Mouse (Mus musculus) forebrain, postnatal 0 days (tissue): ENCODE measurements around the gene Cnst. TPM values are rescaled to one million over a fixed set of nuclear protein-coding genes. Genes with fewer than 3 reads are reported as not detected.
A peak's percentile ranks its signal among the peaks of the same experiment; 100 is the strongest.

Source experiments
- ATAC-seq: fragments of 200-750 bp; cut with Nextera tagmentation; 2 replicates; pipeline ENCODE4 v1.8.0; 2017; ENCODE audit warnings: mild to moderate bottlenecking, moderate library complexity
- DNase-seq: peaks from one replicate; pipeline ENCODE4 v3.0.0-alpha.2; 2015
- H3K27ac ChIP-seq: fragments of 300-500 bp; sonication (generic); 2 replicates; pipeline ENCODE4 v1.5.1; 2014; ENCODE audit warnings: low read depth, mild to moderate bottlenecking, antibody characterized with exemption, low read length, moderate library complexity, mixed read lengths
- H3K27me3 ChIP-seq: fragments of 300-500 bp; sonication (generic); 2 replicates; pipeline ENCODE4 v1.6.1; 2014; ENCODE audit warnings: mild to moderate bottlenecking, low read length, mixed read lengths; ENCODE audit not compliant: insufficient read depth
- H3K36me3 ChIP-seq: fragments of 300-500 bp; sonication (generic); 2 replicates; pipeline ENCODE4 v1.6.1; 2014; ENCODE audit warnings: mild to moderate bottlenecking, moderate library complexity; ENCODE audit not compliant: insufficient read depth
- H3K4me1 ChIP-seq: fragments of 300-500 bp; sonication (generic); 2 replicates; pipeline ENCODE4 v1.6.1; 2014; ENCODE audit warnings: antibody characterized with exemption; ENCODE audit not compliant: insufficient read depth
- H3K4me2 ChIP-seq: fragments of 300-500 bp; sonication (generic); 2 replicates; pipeline ENCODE4 v1.6.1; 2014; ENCODE audit warnings: low read depth, mild to moderate bottlenecking, moderate library complexity
- H3K4me3 ChIP-seq: fragments of 300-500 bp; sonication (generic); 2 replicates; pipeline ENCODE4 v1.5.1; 2014; ENCODE audit warnings: low read depth, low read length, mixed read lengths
- H3K9ac ChIP-seq: fragments of 300-500 bp; sonication (generic); 2 replicates; pipeline ENCODE4 v1.6.1; 2014; ENCODE audit warnings: mild to moderate bottlenecking
- H3K9me3 ChIP-seq: fragments of 300-500 bp; sonication (generic); 2 replicates; pipeline ENCODE4 v1.6.1; 2016; ENCODE audit warnings: low read length
- CTCF ChIP-seq: sonication (generic); IDR thresholded peaks from 2 replicates; pipeline ENCODE4 v1.5.1; 2016; ENCODE audit warnings: antibody characterized with exemption, control low read depth, low read depth
- WGBS: fragments of 180-500 bp; shearing (Covaris S2); extraction: QIAGEN DNeasy Blood & Tissue Kit; methylation state at CpG from one replicate; pipeline ENCODE4 v1.1.7; 2014; 5-methylcytosine and 5-hydroxymethylcytosine counted together
- polyA plus RNA-seq: library from polyadenylated mRNA; unstranded; fragments of >200 nt; fragmentation: Nextera tagmentation; extraction: Ambion mirVana; gene quantifications from 2 replicates; pipeline ENCODE4 v1.2.1, GENCODE M21; 2015
- total RNA-seq: library from RNA; depleted of rRNA; stranded (reverse); fragments of >200 nt; gene quantifications from 2 replicates; pipeline ENCODE4 v1.2.3, GENCODE M21; 2014

Gene Cnst
- total and polyA plus RNA-seq, 2 experiments from 2014 or later = 12.8 to 28.5 TPM

DNA sequence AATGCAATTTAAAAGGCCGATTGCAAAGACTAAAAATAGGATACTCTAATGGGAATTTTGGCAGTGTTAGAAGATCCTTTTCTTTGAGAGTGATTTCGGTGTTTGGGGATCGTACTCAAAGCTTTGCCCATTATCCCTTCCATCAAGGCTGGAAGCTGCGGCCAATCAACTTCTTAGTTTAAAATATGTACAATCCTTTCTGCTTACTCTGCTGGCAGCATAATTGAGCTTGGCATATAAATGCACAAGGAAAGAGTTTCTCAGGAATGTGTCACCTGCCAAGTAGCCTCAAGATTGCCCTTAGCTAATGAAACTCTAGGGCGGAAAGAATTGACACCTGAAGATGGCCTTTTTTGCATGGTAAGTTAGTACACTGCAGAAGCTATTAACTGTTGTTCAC, 1.0 kb downstream of the Cnst start:
- Histone ChIP-seq H3K27me3 (no peaks in the 10 kb centered on the region), H3K9me3 (no peaks in the 10 kb centered on the region), H3K4me3 (peak overlapping the region; percentile 76), H3K36me3 (0 out of 2 replicates have a peak, but pooled peaks cover 6% of the 10 kb centered on the region), H3K4me1 (peaks cover 17% of the 10 kb centered on the region), H3K27ac (peak overlapping the region; percentile 95; the same call in 1 of the 2 replicates), H3K9ac (peak overlapping the region; percentile 80), H3K4me2 (peak overlapping the region; percentile 57)
- no peak for DNase-seq
- no peak for TF ChIP-seq CTCF
- WGBS = 4% methylated on average over 5 of the region's 5 CpGs
- ATAC-seq = no peak

DNA sequence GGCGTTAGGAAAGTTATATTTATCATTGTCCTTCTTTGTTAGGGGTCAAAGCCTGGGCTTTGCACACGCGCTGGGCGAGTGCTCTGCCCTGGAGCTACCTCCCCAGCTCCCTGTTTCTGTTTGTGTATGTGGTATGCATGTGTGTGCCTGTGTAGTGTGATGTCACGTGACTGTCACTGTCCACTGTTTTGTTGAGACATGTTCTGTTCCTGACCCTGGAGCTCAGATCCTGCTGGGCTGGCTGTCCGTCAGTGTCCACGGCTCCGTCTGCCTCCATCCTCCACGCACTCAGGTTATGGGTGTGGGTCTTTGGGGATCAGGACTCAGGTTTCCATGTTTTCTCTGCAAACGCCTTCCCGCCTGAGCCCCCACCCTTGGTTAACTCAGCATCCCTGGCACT, 2.0 kb downstream of the Cnst start:
- H3K27ac ChIP-seq = no peak overlapping the region
- H3K36me3 ChIP-seq = 0 out of 2 replicates have a peak, but pooled peaks cover 4% of the 10 kb centered on the region
- no peak overlapping the region for H3K4me3 ChIP-seq
- no peaks in the 10 kb centered on the region for H3K9me3 ChIP-seq
- H3K27me3 ChIP-seq = no peaks in the 10 kb centered on the region
- no peak overlapping the region for H3K4me2 ChIP-seq
- ATAC-seq = no peak
- TF ChIP-seq CTCF = no peak
- DNase-seq = no peak
- peaks cover 17% of the 10 kb centered on the region for H3K4me1 ChIP-seq
- no peak overlapping the region for H3K9ac ChIP-seq
- 80% methylated on average over 11 of the region's 11 CpGs for WGBS

DNA sequence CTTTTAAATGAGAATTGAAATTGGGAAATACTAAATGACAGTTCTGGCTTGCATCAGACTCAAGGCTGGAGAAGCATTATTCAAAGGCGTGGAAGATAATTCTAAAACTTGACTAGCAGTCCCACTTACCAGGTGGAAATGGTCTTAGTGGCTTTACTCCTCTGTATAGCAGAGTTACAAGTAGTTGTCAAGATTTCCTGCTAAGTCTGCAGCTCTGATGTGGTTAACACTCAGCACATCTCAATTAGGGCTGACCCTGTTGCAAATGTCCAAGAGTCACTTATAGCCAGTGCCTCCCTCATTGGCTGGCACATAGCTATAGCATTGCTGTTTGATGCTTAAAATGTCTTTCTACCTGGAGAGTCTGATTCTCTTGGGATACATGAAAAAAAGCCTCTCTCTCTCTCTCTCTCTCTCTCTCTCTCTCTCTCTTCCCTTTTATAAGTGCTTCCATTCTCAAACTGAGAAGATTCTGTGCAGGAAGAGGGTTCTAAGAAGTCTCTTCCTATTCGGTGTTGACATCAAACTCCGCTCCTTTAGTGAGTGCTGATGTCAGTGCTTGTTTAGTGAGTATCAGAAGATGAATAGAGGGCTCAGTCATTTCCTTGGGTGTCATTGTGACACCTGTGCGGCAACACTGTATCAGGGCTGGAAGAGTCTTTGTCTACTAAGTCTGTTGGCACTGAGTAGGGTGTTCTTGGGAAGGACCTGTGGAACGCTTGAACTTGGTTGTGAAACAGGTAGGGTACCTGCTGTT, 3.0 kb downstream of the Cnst start:
- WGBS = 93% methylated on average over 5 of the region's 5 CpGs
- Histone ChIP-seq H3K27me3 (no peaks in the 10 kb centered on the region), H3K4me3 (no peak overlapping the region), H3K4me2 (no peak overlapping the region), H3K36me3 (0 out of 2 replicates have a peak, but pooled peaks cover 2% of the 10 kb centered on the region), H3K9me3 (no peaks in the 10 kb centered on the region), H3K27ac (no peak overlapping the region), H3K9ac (no peak overlapping the region), H3K4me1 (peaks cover 17% of the 10 kb centered on the region)
- no peak for DNase-seq
- TF ChIP-seq CTCF = no peak
- no peak for ATAC-seq

GRCm38 (mm10) chr1:179551336-179551735, 5.2 kb downstream of the Cnst start:
- 95% methylated on average over 3 of the region's 3 CpGs for WGBS
- H3K4me1 ChIP-seq = peaks cover 10% of the 10 kb centered on the region
- H3K4me2 ChIP-seq = no peak overlapping the region
- H3K27ac ChIP-seq = no peak overlapping the region
- ATAC-seq (no peak), DNase-seq (no peak)
- H3K36me3 ChIP-seq = no peaks in the 10 kb centered on the region
- no peaks in the 10 kb centered on the region for H3K27me3 ChIP-seq
- H3K9ac ChIP-seq = no peak overlapping the region
- no peaks in the 10 kb centered on the region for H3K9me3 ChIP-seq
- H3K4me3 ChIP-seq = no peak overlapping the region
- TF ChIP-seq CTCF = no peak

- Histone ChIP-seq H3K27me3 (no peaks in the 10 kb centered on the region), H3K4me1 (peaks cover 10% of the 10 kb centered on the region), H3K4me3 (no peak overlapping the region), H3K4me2 (no peak overlapping the region), H3K27ac (no peak overlapping the region), H3K9me3 (no peaks in the 10 kb centered on the region), H3K9ac (no peak overlapping the region), H3K36me3 (no peaks in the 10 kb centered on the region)
- DNase-seq (no peak), ATAC-seq (no peak)
- TF ChIP-seq CTCF = no peak
- WGBS = 81% methylated on average over 4 of the region's 4 CpGs
Measured at GRCm38 (mm10) chr1:179551921-179552320, 5.8 kb downstream of the Cnst start.

GRCm38 (mm10) chr1:179552751-179553150, 6.6 kb downstream of the Cnst start:
- H3K4me3 ChIP-seq = no peak overlapping the region
- no peak for ATAC-seq
- no peak for TF ChIP-seq CTCF
- no peak overlapping the region for H3K9ac ChIP-seq
- no peak for DNase-seq
- no peaks in the 10 kb centered on the region for H3K27me3 ChIP-seq
- H3K36me3 ChIP-seq = no peaks in the 10 kb centered on the region
- peaks cover 6% of the 10 kb centered on the region for H3K4me1 ChIP-seq
- WGBS = 40% methylated on average over 7 of the region's 7 CpGs
- no peak overlapping the region for H3K27ac ChIP-seq
- H3K4me2 ChIP-seq = no peak overlapping the region
- H3K9me3 ChIP-seq = no peaks in the 10 kb centered on the region

- no peak for DNase-seq
- TF ChIP-seq CTCF = no peak
Measured at GRCm38 (mm10) chr1:179553197-179553948, 7.2 kb downstream of the Cnst start.

More at GRCm38 (mm10) chr1:179553197-179553948, 7.2 kb downstream of the Cnst start:
- no peaks in the 10 kb centered on the region for H3K9me3 ChIP-seq
- no peak overlapping the region for H3K9ac ChIP-seq
- H3K4me3 ChIP-seq = no peak overlapping the region
- no peaks in the 10 kb centered on the region for H3K27me3 ChIP-seq
- ATAC-seq = no peak
- H3K4me1 ChIP-seq = peaks cover 2% of the 10 kb centered on the region; the same call in 1 of the 2 replicates
- no peak overlapping the region for H3K4me2 ChIP-seq
- no peaks in the 10 kb centered on the region for H3K36me3 ChIP-seq
- WGBS = 65% methylated on average over 5 of the region's 5 CpGs
- H3K27ac ChIP-seq = no peak overlapping the region
